Comparison of ENCODE assay signal across 9 mouse cellular contexts in genomic region chr10:128491495-128491894, GRCm38 (mm10). TPM values are rescaled to one million over a fixed set of nuclear protein-coding genes. Genes with fewer than 3 reads are reported as not detected.
DNase-seq lines count a peak whose midpoint lies in the region; ATAC-seq and TF ChIP-seq lines count a peak whose summit lies in the region.
"Had no signal": no experiment of that assay in that cellular context is flagged by ENCODE, and none has a peak within 500 bp of the region (broad histone marks: within the 10 kb centered on the region; RNA-seq: fewer than 3 reads in every experiment).

No protein-coding gene starts in this region.

- 71% methylated on average over 6 of the region's 6 CpGs for WGBS in hindbrain, postnatal 0 days
- 45% methylated on average over 6 of the region's 6 CpGs for WGBS in liver, embryonic 12.5 days (ENCODE audit: insufficient replicate concordance)
- WGBS in neural tube, embryonic 14.5 days = 55% methylated on average over 6 of the region's 6 CpGs

- H3K4me2 ChIP-seq in hindbrain, postnatal 0 days (ENCODE audit: low read depth, low read length) = peak overlapping the region; percentile 71
- H3K4me2 ChIP-seq in liver, embryonic 12.5 days = peak overlapping the region; percentile 92
- peak overlapping the region; percentile 82 for H3K4me2 ChIP-seq in neural tube, embryonic 14.5 days (ENCODE audit: low read depth, low read length)

- DNase-seq in cerebellum, postnatal 10 days = peak; percentile 27 to 39
- no peak for DNase-seq in hindbrain, postnatal 0 days (ENCODE audit: low spot score)
- DNase-seq in urinary bladder, postnatal 36 days (ENCODE audit: low spot score in 2 of 2) = no peak
- no peak for DNase-seq in embryo, embryonic 9.5 days (ENCODE audit: extremely low spot score)

- H3K36me3 ChIP-seq in erythroblast, embryonic 14.5 days (ENCODE audit: control insufficient read depth) = peaks cover 61% of the 10 kb centered on the region
- peaks cover 36% of the 10 kb centered on the region for H3K36me3 ChIP-seq in hindbrain, postnatal 0 days (ENCODE audit: insufficient read depth, low read length)
- H3K36me3 ChIP-seq in liver, embryonic 12.5 days = peaks cover 58% of the 10 kb centered on the region
- peaks cover 48% of the 10 kb centered on the region for H3K36me3 ChIP-seq in neural tube, embryonic 14.5 days (ENCODE audit: control insufficient read depth, insufficient read depth, low read length)

- TF ChIP-seq CTCF in hindbrain, postnatal 0 days (IDR thresholded peaks at IDR 0.05; ENCODE audit: low read depth) = no peak

- no peaks in the 10 kb centered on the region for H3K27me3 ChIP-seq in erythroblast, embryonic 14.5 days (ENCODE audit: control insufficient read depth)
- H3K27me3 ChIP-seq in hindbrain, postnatal 0 days (ENCODE audit: insufficient read depth, low read length) = no peaks in the 10 kb centered on the region
- no peaks in the 10 kb centered on the region for H3K27me3 ChIP-seq in liver, embryonic 12.5 days (replicated peaks)
- no peaks in the 10 kb centered on the region for H3K27me3 ChIP-seq in neural tube, embryonic 14.5 days (ENCODE audit: control insufficient read depth, insufficient read depth, low read length)
- H3K27me3 ChIP-seq: Patski had no signal

- ATAC-seq in erythroblast, adult 5-6 weeks (replicated peaks; ENCODE audit: low FRiP score, poor library complexity, severe bottlenecking) = no peak
- no peak for ATAC-seq in hindbrain, postnatal 0 days
- no peak for ATAC-seq in liver, embryonic 12.5 days
- ATAC-seq in neural tube, embryonic 14.5 days (ENCODE audit: low read depth) = no peak
- ATAC-seq: Patski had no signal

- no peaks in the 10 kb centered on the region for H3K9me3 ChIP-seq in erythroblast, embryonic 14.5 days (ENCODE audit: control insufficient read depth, low read length)
- H3K9me3 ChIP-seq in hindbrain, postnatal 0 days (ENCODE audit: low read length) = no peaks in the 10 kb centered on the region
- no peaks in the 10 kb centered on the region for H3K9me3 ChIP-seq in liver, embryonic 12.5 days (replicated peaks)
- H3K9me3 ChIP-seq in neural tube, embryonic 14.5 days (ENCODE audit: control insufficient read depth, low read length) = no peaks in the 10 kb centered on the region

- H3K27ac ChIP-seq in hindbrain, postnatal 0 days = peak overlapping the region; percentile 23
- peak overlapping the region; percentile 90; the same call in 1 of the 2 replicates for H3K27ac ChIP-seq in liver, embryonic 12.5 days
- peak overlapping the region; percentile 44; the same call in 1 of the 2 replicates for H3K27ac ChIP-seq in neural tube, embryonic 14.5 days (ENCODE audit: low read depth, low read length)

- H3K9ac ChIP-seq in hindbrain, postnatal 0 days (replicated peaks; ENCODE audit: low read length) = no peak overlapping the region
- 0 out of 2 replicates have a peak overlapping the region, but pooled peaks have one; percentile 17 for H3K9ac ChIP-seq in liver, embryonic 12.5 days
- 0 out of 2 replicates have a peak overlapping the region, but pooled peaks have one; percentile 26 for H3K9ac ChIP-seq in neural tube, embryonic 14.5 days (replicated peaks; ENCODE audit: low read depth, low read length)

- H3K4me3 ChIP-seq in erythroblast, embryonic 14.5 days (replicated peaks) = peak overlapping the region; percentile 88
- no peak overlapping the region for H3K4me3 ChIP-seq in hindbrain, postnatal 0 days (ENCODE audit: low read length)
- H3K4me3 ChIP-seq in liver, embryonic 12.5 days = peak overlapping the region; percentile 86
- no peak overlapping the region; the same call in 1 of the 2 replicates for H3K4me3 ChIP-seq in neural tube, embryonic 14.5 days (ENCODE audit: low read depth, low read length)

- peaks cover 45% of the 10 kb centered on the region for H3K4me1 ChIP-seq in erythroblast, embryonic 14.5 days (ENCODE audit: control insufficient read depth)
- H3K4me1 ChIP-seq in hindbrain, postnatal 0 days (ENCODE audit: insufficient read depth, low read length) = peaks cover 14% of the 10 kb centered on the region
- peaks cover 49% of the 10 kb centered on the region for H3K4me1 ChIP-seq in liver, embryonic 12.5 days
- peaks cover 24% of the 10 kb centered on the region for H3K4me1 ChIP-seq in neural tube, embryonic 14.5 days (ENCODE audit: control insufficient read depth, insufficient read depth, low read length)

RNA-seq across cellular contexts. Expression of gene Myl6, which starts 2.5 kb away (rescaled TPM):
- 36.6 and 41.6 TPM in 2 replicates for polyA plus RNA-seq in erythroblast, embryonic 14.5 days (2012)
- total RNA-seq in erythroblast, adult 5-6 weeks (2015; ENCODE audit: low replicate concordance) = 410 and 475 TPM in 2 replicates
- total RNA-seq in erythroblast, adult 5-6 weeks (2017; ENCODE audit: low replicate concordance) = 558 TPM in 2 replicates
- total RNA-seq in hindbrain, postnatal 0 days (2014; rRNA removed) = 565 and 585 TPM in 2 replicates
- 1,081 and 1,089 TPM in 2 replicates for polyA plus RNA-seq in hindbrain, postnatal 0 days (2015; fragmentation: Nextera tagmentation; extraction: Ambion mirVana)
- 533 and 540 TPM in 2 replicates for polyA plus RNA-seq in liver, embryonic 12.5 days (2016; fragmentation: Nextera tagmentation; extraction: Ambion mirVana)
- 831 and 835 TPM in 2 replicates for polyA plus RNA-seq in neural tube, embryonic 14.5 days (2014; fragmentation: Nextera tagmentation; extraction: Ambion mirVana)

RNA-seq across cellular contexts. Expression of gene Myl6b, which starts 7.0 kb away (rescaled TPM):
- polyA plus RNA-seq in erythroblast, embryonic 14.5 days (2012) = 0.63 and 0.76 TPM in 2 replicates
- total RNA-seq in erythroblast, adult 5-6 weeks (2015; ENCODE audit: low replicate concordance) = 5.4 TPM in 1 of 2 replicates, not detected in the other
- 0.85 TPM in 1 of 2 replicates, not detected in the other for total RNA-seq in erythroblast, adult 5-6 weeks (2017; ENCODE audit: low replicate concordance)
- total RNA-seq in hindbrain, postnatal 0 days (2014; rRNA removed) = 27.1 and 34.6 TPM in 2 replicates
- 4.2 and 4.9 TPM in 2 replicates for polyA plus RNA-seq in hindbrain, postnatal 0 days (2015; fragmentation: Nextera tagmentation; extraction: Ambion mirVana)
- 1.3 and 1.6 TPM in 2 replicates for polyA plus RNA-seq in liver, embryonic 12.5 days (2016; fragmentation: Nextera tagmentation; extraction: Ambion mirVana)
- polyA plus RNA-seq in neural tube, embryonic 14.5 days (2014; fragmentation: Nextera tagmentation; extraction: Ambion mirVana) = 6.4 and 8.9 TPM in 2 replicates

RNA-seq across cellular contexts. Expression of gene Smarcc2, which starts 32.4 kb away (rescaled TPM):
- polyA plus RNA-seq in erythroblast, embryonic 14.5 days (2012) = 19.2 and 19.5 TPM in 2 replicates
- total RNA-seq in erythroblast, adult 5-6 weeks (2015; ENCODE audit: low replicate concordance) = 22.1 and 31.6 TPM in 2 replicates
- total RNA-seq in erythroblast, adult 5-6 weeks (2017; ENCODE audit: low replicate concordance) = 29.0 and 34.7 TPM in 2 replicates
- 174 and 181 TPM in 2 replicates for total RNA-seq in hindbrain, postnatal 0 days (2014; rRNA removed)
- 112 and 120 TPM in 2 replicates for polyA plus RNA-seq in hindbrain, postnatal 0 days (2015; fragmentation: Nextera tagmentation; extraction: Ambion mirVana)
- 34.9 and 40.3 TPM in 2 replicates for polyA plus RNA-seq in liver, embryonic 12.5 days (2016; fragmentation: Nextera tagmentation; extraction: Ambion mirVana)
- 179 and 205 TPM in 2 replicates for polyA plus RNA-seq in neural tube, embryonic 14.5 days (2014; fragmentation: Nextera tagmentation; extraction: Ambion mirVana)

RNA-seq across cellular contexts. Expression of gene Esyt1, which starts 34.2 kb away (rescaled TPM):
- polyA plus RNA-seq in erythroblast, embryonic 14.5 days (2012) = 2.7 and 2.9 TPM in 2 replicates
- 15.2 and 16.9 TPM in 2 replicates for total RNA-seq in erythroblast, adult 5-6 weeks (2015; ENCODE audit: low replicate concordance)
- total RNA-seq in erythroblast, adult 5-6 weeks (2017; ENCODE audit: low replicate concordance) = 24.8 and 27.9 TPM in 2 replicates
- total RNA-seq in hindbrain, postnatal 0 days (2014; rRNA removed) = 22.9 and 29.0 TPM in 2 replicates
- 13.3 TPM in 2 replicates for polyA plus RNA-seq in hindbrain, postnatal 0 days (2015; fragmentation: Nextera tagmentation; extraction: Ambion mirVana)
- 15.0 and 16.0 TPM in 2 replicates for polyA plus RNA-seq in liver, embryonic 12.5 days (2016; fragmentation: Nextera tagmentation; extraction: Ambion mirVana)
- 10.0 and 25.9 TPM in 2 replicates for polyA plus RNA-seq in neural tube, embryonic 14.5 days (2014; fragmentation: Nextera tagmentation; extraction: Ambion mirVana)

RNA-seq across cellular contexts. Expression of gene Zc3h10, which starts 56.1 kb away (rescaled TPM):
- polyA plus RNA-seq in erythroblast, embryonic 14.5 days (2012) = 1.6 and 1.9 TPM in 2 replicates
- 0.19 and 0.63 TPM in 2 replicates for total RNA-seq in erythroblast, adult 5-6 weeks (2015; ENCODE audit: low replicate concordance)
- 2.8 and 3.2 TPM in 2 replicates for total RNA-seq in erythroblast, adult 5-6 weeks (2017; ENCODE audit: low replicate concordance)
- 19.3 and 19.4 TPM in 2 replicates for total RNA-seq in hindbrain, postnatal 0 days (2014; rRNA removed)
- 12.5 and 13.8 TPM in 2 replicates for polyA plus RNA-seq in hindbrain, postnatal 0 days (2015; fragmentation: Nextera tagmentation; extraction: Ambion mirVana)
- 7.7 and 8.1 TPM in 2 replicates for polyA plus RNA-seq in liver, embryonic 12.5 days (2016; fragmentation: Nextera tagmentation; extraction: Ambion mirVana)
- polyA plus RNA-seq in neural tube, embryonic 14.5 days (2014; fragmentation: Nextera tagmentation; extraction: Ambion mirVana) = 11.7 and 18.1 TPM in 2 replicates

Comparison
In these comparisons a context has a peak if more than half of its experiments do, and no peak if none do; other contexts are left out.
1. H3K4me3 ChIP-seq: peak in erythroblast, embryonic 14.5 days (single experiment) and liver, embryonic 12.5 days (single experiment); none in hindbrain, postnatal 0 days (single experiment) and neural tube, embryonic 14.5 days (single experiment).
2. DNase-seq: peak in cerebellum, postnatal 10 days (2 of 2); none in hindbrain, postnatal 0 days (single experiment), urinary bladder, postnatal 36 days (0 of 2) and embryo, embryonic 9.5 days (single experiment).
3. H3K27ac ChIP-seq: peak in every context shown above with its lines; median percentile 90 in liver, embryonic 12.5 days; 44 in neural tube, embryonic 14.5 days; 23 in hindbrain, postnatal 0 days.
4. RNA of gene Myl6, which starts 2.5 kb away (polyA plus RNA-seq): 1,081 to 1,089 TPM in hindbrain, postnatal 0 days, 831 to 835 TPM in neural tube, embryonic 14.5 days and 533 to 540 TPM in liver, embryonic 12.5 days; 36.6 to 41.6 TPM in erythroblast, embryonic 14.5 days; every median in the first group is over 10 times any median in the second.
5. Peak in every context shown above with its lines, with median percentiles within 50 percentile points of each other: H3K4me2 ChIP-seq.